Mouse (Mus musculus): ENCODE results near the gene Mrpl12. TPM values are rescaled to one million over a fixed set of nuclear protein-coding genes. Genes with fewer than 3 reads are reported as not detected.

Mrpl12 gene
- 10 to 100 TPM; 76.6 to 79.1 TPM for total RNA-seq (2021)

DNA sequence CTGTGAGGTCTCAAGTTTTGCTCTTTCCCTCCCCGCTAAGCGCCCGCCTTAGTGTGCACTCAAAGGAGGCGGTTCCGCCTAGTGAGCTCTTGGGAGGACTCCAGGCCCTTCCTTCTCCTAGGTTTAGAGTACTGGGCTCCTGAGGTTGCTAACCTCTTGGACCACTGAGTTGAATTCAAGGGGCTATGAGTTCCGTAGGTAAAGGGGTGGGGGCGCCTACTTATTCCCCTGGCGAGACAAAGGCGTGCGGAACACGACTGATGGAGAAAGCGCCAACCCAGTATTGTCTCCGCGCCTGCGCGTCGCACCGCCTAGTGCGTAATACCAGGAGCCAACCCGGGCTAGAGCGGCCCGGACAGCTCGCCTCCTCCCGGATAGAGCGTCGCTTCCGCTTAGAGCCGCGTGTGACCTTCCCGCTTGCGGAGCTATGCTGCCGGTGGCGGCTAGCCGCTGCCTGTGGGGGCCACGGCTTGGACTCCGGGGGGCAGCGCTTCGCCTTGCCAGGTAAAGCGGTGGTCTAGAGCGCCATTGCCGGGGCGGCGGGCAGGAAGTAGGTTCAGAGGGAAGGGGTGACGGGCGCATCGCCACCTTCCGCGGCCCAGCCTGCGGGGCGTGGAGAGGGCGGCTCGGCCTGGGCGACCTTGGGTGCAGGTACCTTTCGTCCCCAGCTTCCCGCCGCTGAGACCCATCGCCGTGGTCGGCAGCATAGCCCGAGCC, at the start of gene Mrpl12:
Gene Mrpl12, plus strand, starts transcription at position 349 of the 717 bp plus-strand sequence.
- intact Hi-C loops (cut with DNase I), result no loop called here
- peak; percentile 86 to 93 for DNase-seq (ENCODE audit: extremely low spot score in 1 of 2, low spot score in 2 of 2)

DNA sequence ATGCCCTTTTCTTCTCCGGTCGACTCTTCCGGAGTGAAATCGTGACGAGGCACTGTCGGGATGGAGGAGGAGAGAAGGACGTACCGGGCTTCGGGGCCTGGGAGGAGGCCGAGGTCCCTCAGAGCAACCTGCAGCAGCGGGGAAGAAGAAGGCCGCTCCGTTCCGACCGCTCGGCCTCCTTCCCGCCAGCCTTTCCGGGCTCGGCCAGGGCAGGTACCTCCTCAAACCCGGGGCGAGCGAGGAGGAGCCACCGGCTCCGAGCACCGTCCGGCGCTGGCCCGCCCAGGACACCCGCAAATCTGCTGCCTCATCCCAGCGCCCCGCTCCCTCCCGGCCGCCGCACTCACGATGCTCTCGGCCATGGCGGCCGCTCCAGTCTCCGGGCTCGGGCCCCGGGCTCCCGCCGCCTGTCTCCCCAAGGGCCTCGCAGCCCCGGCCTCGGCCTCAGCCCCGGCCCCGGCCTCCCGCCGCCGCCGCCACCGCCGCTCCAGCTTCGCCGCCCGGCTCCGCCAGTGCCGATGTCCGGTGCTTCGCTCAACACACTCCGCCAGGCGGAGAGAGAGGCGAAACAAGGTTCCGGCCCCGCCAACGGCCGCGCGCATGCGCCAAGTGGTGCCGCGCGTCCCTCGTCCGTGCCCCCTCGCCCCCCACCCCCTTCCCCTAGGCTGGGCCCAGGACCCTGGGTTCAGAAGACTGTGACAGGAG, 47.1 kb upstream of the Mrpl12 start, which contains the start of gene Nploc4:
Gene Nploc4, minus strand, starts transcription at position 557 of the 705 bp plus-strand sequence.
- intact Hi-C loops (cut with DNase I), result no loop called here
- peak; percentile 80 to 92 for DNase-seq (ENCODE audit: extremely low spot score in 1 of 2, low spot score in 2 of 2)

DNA sequence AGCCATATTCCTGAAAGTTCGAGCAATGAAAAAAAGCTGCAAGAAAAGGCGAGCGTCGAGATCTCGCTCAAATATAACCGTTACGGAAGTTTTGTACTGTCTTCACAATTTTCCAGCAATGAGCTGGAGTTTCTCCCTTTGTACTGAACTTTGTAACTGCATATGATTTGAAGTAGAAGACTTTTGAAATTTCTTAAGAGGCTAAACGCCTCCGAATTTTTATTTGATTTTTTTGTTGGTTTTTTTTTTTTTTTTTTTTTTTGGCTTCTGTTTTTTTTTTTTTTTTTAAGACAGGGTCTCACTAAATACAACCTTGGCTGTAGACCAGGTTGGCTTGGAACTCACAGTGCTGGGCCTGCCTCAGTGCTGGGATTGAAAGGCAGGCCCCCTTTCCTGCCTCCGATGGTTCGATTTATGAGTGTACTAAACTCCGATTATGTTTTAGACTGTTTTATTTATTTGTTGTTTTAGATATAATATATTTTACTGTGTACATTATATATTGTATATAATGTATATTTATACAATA, 46.5 kb upstream of the Mrpl12 start:
- intact Hi-C loops (cut with DNase I), result no loop called here
- no peak for DNase-seq (ENCODE audit: extremely low spot score in 1 of 2, low spot score in 2 of 2)

DNA sequence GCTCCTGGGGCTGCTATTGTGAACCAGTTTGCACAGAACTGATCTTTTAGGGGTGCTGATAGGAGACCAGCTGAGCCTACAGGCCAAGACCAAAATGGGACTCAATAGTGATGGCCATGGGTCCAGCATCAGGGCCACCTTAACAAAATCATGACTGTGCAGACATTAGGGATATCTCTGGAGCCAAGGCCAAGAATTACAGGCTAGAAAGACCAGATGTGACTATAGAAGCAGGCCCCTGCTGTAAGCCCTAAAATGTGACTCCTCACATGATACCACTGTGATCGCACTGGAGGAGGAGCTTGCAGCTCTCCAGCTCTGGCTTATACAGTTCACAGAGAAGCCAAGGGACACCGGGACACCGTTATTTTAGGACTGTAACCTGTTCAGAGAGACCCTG, 42.1 kb upstream of the Mrpl12 start, which contains the start of gene Tspan10:
Gene Tspan10, plus strand, starts transcription at position 301 of the 400 bp plus-strand sequence.
- intact Hi-C loops (cut with DNase I), result no loop called here
- no peak for DNase-seq (ENCODE audit: extremely low spot score in 1 of 2, low spot score in 2 of 2)

DNA sequence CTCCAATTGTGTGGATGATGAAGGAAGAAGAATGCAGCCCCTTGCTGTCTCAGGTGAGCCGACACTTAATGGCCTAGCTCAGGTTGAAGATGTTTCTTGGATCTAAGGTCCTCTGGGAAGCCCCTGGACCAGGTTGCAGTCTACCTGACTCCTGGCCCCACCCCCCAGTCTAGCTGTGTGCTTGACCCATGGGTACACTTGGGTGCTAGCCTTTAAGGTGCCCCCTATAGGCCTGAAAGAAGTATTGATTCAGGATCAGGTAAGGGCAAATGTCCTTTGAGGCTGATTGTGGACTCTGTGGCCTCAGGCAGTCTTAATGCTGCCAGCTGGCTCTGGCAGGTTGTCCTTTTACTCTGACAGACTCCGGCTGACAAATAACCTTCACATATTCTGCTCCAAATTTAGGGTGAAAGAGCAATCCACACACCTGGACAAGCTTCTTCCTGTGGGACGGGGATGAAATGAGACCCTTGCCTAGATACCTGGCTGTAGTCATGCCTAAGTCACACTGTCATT, 41.6 kb upstream of the Mrpl12 start:
- intact Hi-C loops (cut with DNase I), result no loop called here
- DNase-seq (ENCODE audit: extremely low spot score in 1 of 2, low spot score in 2 of 2), result no peak

DNA sequence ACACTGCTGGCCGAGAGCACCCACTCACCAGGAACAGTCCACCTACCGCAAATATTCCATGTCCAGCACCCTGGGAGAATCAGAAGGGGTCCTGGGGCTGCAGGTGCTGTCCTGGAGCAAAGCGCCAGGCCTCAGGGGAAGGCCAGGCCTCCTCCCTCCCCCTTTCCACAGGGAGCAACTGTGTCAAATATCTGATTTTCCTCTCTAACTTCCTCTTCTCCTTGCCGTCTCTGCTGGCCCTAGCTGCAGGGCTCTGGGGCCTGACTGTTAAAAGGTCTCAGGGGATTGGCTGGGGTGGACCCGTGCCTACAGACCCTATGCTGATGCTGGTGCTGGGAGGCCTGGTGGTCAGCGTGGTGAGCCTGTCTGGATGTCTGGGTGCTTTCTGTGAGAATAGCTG, 40.3 kb upstream of the Mrpl12 start:
- DNase-seq (ENCODE audit: extremely low spot score in 1 of 2, low spot score in 2 of 2), result no peak
- intact Hi-C loops (cut with DNase I), result no loop called here

DNA sequence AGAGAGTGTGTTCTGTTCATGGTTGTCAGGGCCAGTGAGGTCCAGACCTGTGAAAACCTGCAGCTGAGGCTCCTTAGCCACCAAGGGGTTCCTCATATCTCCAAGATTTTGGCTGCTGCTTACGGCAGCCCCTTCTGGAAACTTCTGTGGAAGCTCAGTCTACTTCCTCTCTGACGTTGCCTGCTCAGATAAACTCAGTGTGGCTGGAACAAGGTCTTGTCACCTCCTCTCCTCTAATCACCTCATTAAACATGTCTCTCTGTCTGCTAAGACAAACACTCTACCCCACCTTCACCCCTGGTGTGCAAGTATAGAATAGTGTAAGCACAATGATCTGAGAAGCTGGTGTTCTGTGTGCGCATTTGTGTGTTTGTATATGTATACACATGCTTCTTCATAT, 38.9 kb upstream of the Mrpl12 start:
- intact Hi-C loops (cut with DNase I), result no loop called here
- no peak for DNase-seq (ENCODE audit: extremely low spot score in 1 of 2, low spot score in 2 of 2)

DNA sequence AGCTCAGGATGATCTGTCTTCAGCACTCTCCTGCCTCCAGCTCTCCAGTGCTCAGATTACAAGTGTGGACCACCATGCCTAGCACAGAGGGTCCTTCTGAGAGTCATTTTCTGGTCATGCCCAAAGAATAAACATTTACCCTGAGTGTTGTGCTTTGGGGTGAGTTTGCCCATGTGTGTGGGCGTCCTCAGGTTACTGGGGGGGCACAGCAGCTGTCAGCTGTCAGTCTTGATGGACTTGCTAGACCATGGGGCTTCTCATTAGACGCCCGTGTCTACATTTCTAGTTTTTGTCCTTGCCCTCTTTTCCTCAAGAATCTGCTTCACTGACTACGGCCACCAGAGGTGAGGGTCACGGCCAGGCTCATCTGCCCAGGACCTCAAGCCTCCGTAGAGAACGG, 37.2 kb upstream of the Mrpl12 start:
- intact Hi-C loops (cut with DNase I), result no loop called here
- DNase-seq (ENCODE audit: extremely low spot score in 1 of 2, low spot score in 2 of 2), result no peak

DNA sequence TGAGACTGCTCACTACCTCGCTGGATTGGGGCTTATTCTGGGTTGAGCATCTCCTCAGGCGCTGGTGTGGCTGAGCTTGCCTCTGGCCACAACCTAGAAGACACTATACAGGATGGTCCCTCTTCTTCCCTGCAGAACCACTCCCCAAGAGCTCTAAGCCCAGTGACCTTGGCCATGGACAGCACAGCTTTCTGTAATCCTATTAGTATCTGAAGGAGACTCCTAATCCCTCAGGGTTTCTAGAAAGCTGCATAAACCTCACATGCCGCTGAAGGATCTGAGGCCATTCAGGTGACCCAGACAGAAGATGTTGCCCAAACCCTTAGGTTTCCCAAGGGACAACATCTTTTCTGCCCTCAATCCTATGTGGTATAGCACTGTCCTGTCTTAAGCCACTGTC, 32.2 kb upstream of the Mrpl12 start:
- DNase-seq (ENCODE audit: extremely low spot score in 1 of 2, low spot score in 2 of 2), result no peak
- intact Hi-C loops (cut with DNase I), result no loop called here

DNA sequence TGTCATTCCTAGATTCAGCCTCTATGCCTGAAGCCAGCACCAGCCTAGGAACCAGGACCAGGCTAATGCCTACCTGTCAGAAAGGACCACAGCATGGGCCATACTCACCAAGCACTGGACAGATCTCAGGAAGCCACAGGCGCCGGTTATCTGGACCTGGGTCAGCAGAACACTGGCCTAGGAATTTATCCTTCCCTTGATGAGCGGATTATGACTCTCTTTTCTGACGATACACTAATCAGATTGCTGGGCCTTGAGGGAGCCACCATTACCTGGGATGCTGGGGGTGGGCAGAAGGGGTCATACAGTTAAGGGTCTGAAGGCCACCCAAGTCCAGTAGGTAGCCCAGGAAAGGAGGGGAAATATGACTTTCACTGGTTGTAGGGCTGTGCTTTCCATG, 31.1 kb upstream of the Mrpl12 start, which contains the start of gene Pde6g:
Gene Pde6g, minus strand, starts transcription at position 195 of the 400 bp plus-strand sequence.
- DNase-seq (ENCODE audit: extremely low spot score in 1 of 2, low spot score in 2 of 2), result no peak
- intact Hi-C loops (cut with DNase I), result no loop called here

DNA sequence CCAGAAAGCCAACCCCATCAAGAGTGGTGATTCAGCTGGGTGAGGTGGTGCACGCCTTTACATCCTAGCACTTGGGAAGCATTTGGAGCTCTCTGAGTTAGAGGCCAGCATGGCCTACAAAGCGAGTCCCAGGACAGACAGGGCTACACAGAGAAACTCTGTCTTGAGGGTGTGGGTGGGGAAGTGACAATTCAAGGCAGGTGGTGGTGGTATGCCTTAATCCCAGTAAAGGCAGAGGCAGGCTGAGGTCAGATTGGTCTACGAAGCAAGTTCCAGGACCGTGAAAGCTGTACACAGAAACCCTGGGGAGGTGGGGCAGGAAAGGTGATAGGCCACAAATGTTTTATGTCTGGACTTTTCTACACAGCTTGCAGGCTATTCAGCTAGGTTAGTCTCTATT, 29.4 kb upstream of the Mrpl12 start:
- no peak for DNase-seq (ENCODE audit: extremely low spot score in 1 of 2, low spot score in 2 of 2)
- intact Hi-C loops (cut with DNase I), result no loop called here

DNA sequence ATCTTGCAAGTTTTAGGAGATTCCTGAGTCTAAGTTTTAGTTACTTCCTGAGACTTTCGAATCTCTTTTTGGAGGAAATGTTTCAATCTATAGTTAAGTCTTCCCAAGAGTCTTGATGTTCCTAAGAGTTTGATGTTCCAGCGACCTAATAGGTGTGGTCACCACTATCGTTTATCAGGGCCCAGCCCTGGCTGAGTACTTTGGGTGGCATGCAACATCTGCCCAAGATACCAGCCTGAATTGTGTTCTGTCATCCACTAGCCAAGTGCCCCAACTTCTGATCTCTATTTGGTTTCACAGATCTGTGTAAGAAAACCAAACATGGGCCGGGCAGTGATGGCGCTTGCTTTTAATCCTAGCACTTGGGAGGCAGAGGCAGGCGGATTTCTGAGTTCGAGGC, 29.0 kb upstream of the Mrpl12 start:
- intact Hi-C loops (cut with DNase I), result no loop called here
- no peak for DNase-seq (ENCODE audit: extremely low spot score in 1 of 2, low spot score in 2 of 2)

DNA sequence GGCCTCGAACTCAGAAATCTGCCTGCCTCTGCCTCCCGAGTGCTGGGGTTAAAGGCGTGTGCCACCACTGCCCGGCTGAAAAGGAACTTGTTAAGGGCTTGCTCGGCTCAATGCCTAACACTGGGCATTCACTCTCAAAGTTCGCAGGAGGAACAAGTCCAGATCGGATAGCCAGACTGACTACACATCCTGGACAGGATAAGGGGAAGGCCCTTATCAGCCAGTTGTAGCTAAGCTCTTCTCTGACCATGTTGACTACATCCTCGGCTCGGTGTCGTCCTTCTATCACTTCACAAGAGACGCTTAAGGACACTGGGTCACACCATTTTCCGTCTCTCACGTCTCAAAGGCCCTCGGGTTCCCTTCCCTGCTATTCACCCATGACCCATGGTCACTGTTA, 27.0 kb upstream of the Mrpl12 start:
- intact Hi-C loops (cut with DNase I), result no loop called here

DNA sequence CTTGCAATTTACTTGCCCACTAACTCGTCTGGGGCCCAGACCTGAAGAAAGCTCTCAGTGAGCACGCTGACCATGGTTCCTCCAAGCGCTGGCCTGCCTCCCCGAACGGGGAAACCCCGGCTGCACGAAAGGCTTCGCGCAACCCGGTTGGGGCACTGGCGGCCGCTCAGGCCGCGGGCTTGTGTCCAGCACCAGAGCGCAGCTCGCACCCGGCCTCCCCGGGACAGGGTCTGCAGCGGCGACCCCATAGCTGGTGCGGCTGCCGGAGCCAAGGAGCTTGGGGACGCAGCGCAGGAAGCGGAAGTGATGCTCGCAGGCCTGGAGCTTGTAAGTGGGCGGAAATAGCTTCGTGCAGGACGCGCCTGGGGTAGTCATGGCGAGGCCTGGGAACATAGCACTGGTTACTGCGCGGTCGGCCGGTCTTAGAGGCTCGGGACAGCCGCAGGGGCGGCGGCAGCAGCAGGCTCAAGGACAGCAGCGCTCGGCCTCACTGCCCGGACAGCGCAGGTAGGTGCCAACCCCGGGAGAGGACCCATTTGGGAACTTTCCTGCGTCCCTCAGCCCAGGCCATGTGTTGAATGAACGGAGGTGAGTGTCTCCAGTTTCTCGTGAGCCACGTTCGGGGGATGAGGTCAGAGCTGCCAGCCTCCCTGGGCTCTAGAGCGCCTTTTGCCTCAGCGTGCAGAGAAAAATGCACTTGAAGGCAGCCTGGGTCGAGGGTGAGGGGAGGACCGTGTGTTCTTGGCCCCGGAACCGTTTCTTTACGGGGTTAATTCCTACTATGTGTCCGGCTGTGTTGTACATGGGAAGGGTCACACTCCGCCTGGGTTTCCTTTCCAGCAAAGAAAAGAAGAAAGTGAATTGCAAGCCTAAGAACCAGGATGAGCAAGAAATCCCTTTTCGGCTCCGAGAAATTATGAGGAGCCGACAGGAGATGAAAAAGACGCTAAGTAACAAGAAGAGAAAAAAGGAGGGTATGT, 26.4 kb upstream of the Mrpl12 start, which contains the start of the genes Oxld1 and Ccdc137:
Gene Oxld1, minus strand, starts transcription at position 297 of the 980 bp plus-strand sequence.
Gene Ccdc137, plus strand, starts transcription at position 344 of the 980 bp plus-strand sequence.
- DNase-seq (ENCODE audit: extremely low spot score in 1 of 2, low spot score in 2 of 2), result peak; percentile 79 to 85
- intact Hi-C loops (cut with DNase I), result no loop called here

More for the DNA sequence above, 27.0 kb upstream of the Mrpl12 start:
- DNase-seq (ENCODE audit: extremely low spot score in 1 of 2, low spot score in 2 of 2), result no peak

DNA sequence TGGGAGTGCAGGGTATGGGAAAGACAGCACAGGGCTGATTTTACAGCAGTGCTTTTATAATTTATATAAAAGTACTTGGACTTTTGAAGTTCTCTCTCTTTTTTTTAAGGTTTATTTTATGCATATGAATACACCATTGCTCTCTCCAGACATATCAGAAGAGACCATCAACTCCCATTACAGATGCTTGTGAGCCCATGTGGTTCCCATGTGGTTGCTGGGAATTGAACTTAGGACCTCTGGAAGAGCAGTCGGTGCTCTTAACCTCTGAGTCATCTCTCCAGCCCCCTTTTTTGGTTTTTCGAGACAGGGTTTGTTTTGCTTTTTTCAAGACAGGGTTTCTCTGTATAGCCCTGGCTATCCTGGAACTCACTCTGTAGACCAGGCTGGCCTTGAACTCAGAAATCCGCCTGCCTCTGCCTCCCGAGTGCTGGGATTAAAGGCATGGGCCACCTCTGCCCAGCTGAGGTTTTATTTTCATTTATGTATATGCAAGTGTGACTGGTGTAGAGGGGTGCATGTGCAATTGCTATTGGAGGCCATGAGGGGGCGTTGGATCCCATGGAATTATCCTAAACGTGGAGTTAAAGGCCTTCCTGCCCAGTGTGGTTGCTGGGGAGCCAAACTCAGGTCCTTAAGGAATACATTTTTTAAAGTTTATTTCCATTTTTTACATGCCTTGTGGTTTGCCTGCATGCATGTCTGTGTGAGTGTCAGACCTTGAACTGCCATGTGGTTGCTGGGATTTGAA, 25.4 kb upstream of the Mrpl12 start:
- no peak for DNase-seq (ENCODE audit: extremely low spot score in 1 of 2, low spot score in 2 of 2)
- intact Hi-C loops (cut with DNase I), result no loop called here

DNA sequence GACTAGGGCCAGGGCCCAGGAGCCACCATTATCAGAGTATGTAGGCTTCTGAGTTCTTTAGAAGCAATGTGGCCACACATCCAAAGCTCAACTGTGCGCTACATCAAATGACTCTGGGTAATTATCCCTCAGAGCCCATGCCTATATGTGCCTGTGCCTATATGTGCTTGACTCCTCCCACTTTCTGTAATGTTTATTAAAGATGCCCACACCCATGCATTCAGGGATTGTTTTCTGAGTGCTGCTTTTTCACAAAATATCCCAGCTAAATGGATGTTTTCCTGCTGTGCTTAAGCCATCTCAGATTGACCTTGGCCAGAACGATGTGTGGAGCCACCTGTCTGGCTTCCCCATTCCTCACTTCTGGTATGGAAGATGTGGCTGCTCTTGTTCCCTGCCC, 20.9 kb upstream of the Mrpl12 start:
- intact Hi-C loops (cut with DNase I), result no loop called here
- DNase-seq (ENCODE audit: extremely low spot score in 1 of 2, low spot score in 2 of 2), result no peak

DNA sequence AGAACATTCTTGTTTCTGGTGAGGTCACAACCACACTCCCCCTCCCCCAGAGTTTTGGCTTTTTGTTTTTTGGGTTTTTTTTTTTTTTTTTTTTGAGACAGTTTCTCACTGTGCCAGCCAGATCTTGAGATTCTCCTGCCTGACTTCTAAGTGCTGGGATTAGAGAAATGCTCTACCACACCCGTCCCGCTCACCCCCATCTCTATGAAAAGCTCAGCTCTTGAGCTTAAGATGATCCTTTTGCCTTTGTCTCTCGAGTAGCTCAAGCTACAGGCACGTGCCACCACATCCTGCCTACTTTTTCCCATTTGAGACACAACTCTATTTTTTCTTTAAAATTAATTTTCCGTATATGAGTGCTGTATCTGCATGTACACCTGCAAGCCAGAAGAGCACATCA, 20.0 kb upstream of the Mrpl12 start:
- intact Hi-C loops (cut with DNase I), result no loop called here

DNA sequence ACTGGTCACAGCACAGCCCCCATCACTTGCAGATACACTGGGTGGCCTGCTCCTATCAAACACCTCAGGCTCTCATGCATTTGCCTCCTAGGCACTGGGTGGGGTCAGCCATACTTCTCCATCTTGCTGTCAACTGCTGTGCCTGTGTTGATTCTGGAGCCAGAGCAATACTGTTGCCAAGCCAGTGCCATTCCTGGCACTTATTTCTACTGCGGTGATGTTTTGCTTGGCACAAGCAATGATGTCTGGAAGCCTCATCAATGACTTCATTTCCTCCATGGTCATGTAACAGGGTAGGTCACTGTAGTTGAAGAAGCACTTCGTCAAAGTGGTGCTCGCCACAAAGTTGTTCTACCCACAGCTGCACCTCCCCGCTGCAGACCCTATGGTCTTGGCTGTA, 18.9 kb upstream of the Mrpl12 start:
- no peak for DNase-seq (ENCODE audit: extremely low spot score in 1 of 2, low spot score in 2 of 2)
- intact Hi-C loops (cut with DNase I), result no loop called here

More for the DNA sequence above, 20.0 kb upstream of the Mrpl12 start:
- no peak for DNase-seq (ENCODE audit: extremely low spot score in 1 of 2, low spot score in 2 of 2)
